Mouse (Mus musculus): ENCODE results near the gene Wdr34.
"Not testable (repeated sequence)": the region's sequence is repeated elsewhere in the genome, so short reads cannot be mapped to it uniquely, and the experiment has no call there.

The Wdr34 gene

GRCm38 (mm10) chr2:30066046-30066901 is 17.6 kb upstream of the Wdr34 start:
- peak; percentile 97 for DNase-seq

- no peak for DNase-seq
These were observed 15.6 kb upstream of the Wdr34 start for GRCm38 (mm10) chr2:30064298-30064697.

GRCm38 (mm10) chr2:30063791-30064190 is 15.1 kb upstream of the Wdr34 start:
- no peak for DNase-seq

GRCm38 (mm10) chr2:30063235-30063634 is 14.6 kb upstream of the Wdr34 start:
- DNase-seq: no peak

GRCm38 (mm10) chr2:30062249-30063093 is 13.8 kb upstream of the Wdr34 start:
- DNase-seq: peak; percentile 58

GRCm38 (mm10) chr2:30061215-30062166 is 12.8 kb upstream of the Wdr34 start:
- peak; percentile 82 for DNase-seq

GRCm38 (mm10) chr2:30058418-30058817 is 9.7 kb upstream of the Wdr34 start:
- DNase-seq: no peak

GRCm38 (mm10) chr2:30057223-30057904 is 8.7 kb upstream of the Wdr34 start, which contains the start of gene Set:
TSS of gene Set (plus strand) at chr2:30057378.
- no peak for DNase-seq

- no peak for DNase-seq
These were observed 8.1 kb upstream of the Wdr34 start for GRCm38 (mm10) chr2:30056736-30057135.

GRCm38 (mm10) chr2:30055310-30055709 is 6.6 kb upstream of the Wdr34 start:
- not testable (repeated sequence) for DNase-seq

- no peak for DNase-seq
These were observed 3.5 kb upstream of the Wdr34 start for GRCm38 (mm10) chr2:30051992-30052761.

- no peak for DNase-seq
These were observed 1.1 kb upstream of the Wdr34 start for GRCm38 (mm10) chr2:30049831-30050230.

- no peak for DNase-seq
These were observed 580 bp downstream of the Wdr34 start for GRCm38 (mm10) chr2:30048101-30048501.

GRCm38 (mm10) chr2:30047127-30047526 is 1.6 kb downstream of the Wdr34 start:
- no peak for DNase-seq

GRCm38 (mm10) chr2:30044550-30044949 is 4.1 kb downstream of the Wdr34 start:
- no peak for DNase-seq

GRCm38 (mm10) chr2:30042445-30042844 is 6.2 kb downstream of the Wdr34 start:
- peak; percentile 88 for DNase-seq

- DNase-seq: no peak
These were observed 9.0 kb downstream of the Wdr34 start for GRCm38 (mm10) chr2:30039687-30040086.

GRCm38 (mm10) chr2:30038370-30038769 is 10.3 kb downstream of the Wdr34 start:
- no peak for DNase-seq

- DNase-seq: no peak
These were observed 10.9 kb downstream of the Wdr34 start for GRCm38 (mm10) chr2:30037762-30038161.

- no peak for DNase-seq
These were observed 15.7 kb downstream of the Wdr34 start for GRCm38 (mm10) chr2:30032957-30033356.

- peak; percentile 30 for DNase-seq
These were observed 16.3 kb downstream of the Wdr34 start for GRCm38 (mm10) chr2:30032244-30032846.
